Mouse (Mus musculus) embryonic facial prominence, embryonic 14.5 days (tissue): ENCODE measurements around the gene Slc25a28. TPM values are rescaled to one million over a fixed set of nuclear protein-coding genes. Genes with fewer than 3 reads are reported as not detected.
A peak's percentile ranks its signal among the peaks of the same experiment; 100 is the strongest.

Experiments
- ATAC-seq: fragments of 200-750 bp; cut with Nextera tagmentation; 2 replicates; pipeline ENCODE4 v1.8.0; 2017; ENCODE audit warnings: low read depth, moderate number of reproducible peaks, moderate TSS enrichment
- DNase-seq: peaks from one replicate; pipeline ENCODE4 v3.0.0-alpha.2; 2015; ENCODE audit warnings: low spot score
- H3K27ac ChIP-seq: fragments of 300-500 bp; sonication (generic); replicated peaks from 2 replicates; pipeline ENCODE4 v1.5.1; 2014; ENCODE audit warnings: low read depth, mild to moderate bottlenecking, low read length, moderate library complexity
- H3K27me3 ChIP-seq: fragments of 300-500 bp; sonication (generic); replicated peaks from 2 replicates; pipeline ENCODE4 v1.6.1; 2014; ENCODE audit warnings: low read length; ENCODE audit not compliant: control insufficient read depth, insufficient read depth
- H3K36me3 ChIP-seq: fragments of 300-500 bp; sonication (generic); 2 replicates; pipeline ENCODE4 v1.6.1; 2014; ENCODE audit warnings: low read length, mixed read lengths; ENCODE audit not compliant: control insufficient read depth, insufficient read depth
- H3K4me1 ChIP-seq: fragments of 300-500 bp; sonication (generic); 2 replicates; pipeline ENCODE4 v1.6.1; 2014; ENCODE audit warnings: antibody characterized with exemption, low read length; ENCODE audit not compliant: control insufficient read depth, insufficient read depth
- H3K4me2 ChIP-seq: fragments of 300-500 bp; sonication (generic); 2 replicates; pipeline ENCODE4 v1.6.1; 2014; ENCODE audit warnings: low read depth, mild to moderate bottlenecking, low read length, moderate library complexity, mixed read lengths
- H3K4me3 ChIP-seq: fragments of 300-500 bp; sonication (generic); 2 replicates; pipeline ENCODE4 v1.5.1; 2014; ENCODE audit warnings: low read depth, mild to moderate bottlenecking, low read length
- H3K9ac ChIP-seq: fragments of 300-500 bp; sonication (generic); 2 replicates; pipeline ENCODE4 v1.6.1; 2014; ENCODE audit warnings: low read depth, mild to moderate bottlenecking, low read length, moderate library complexity, mixed read lengths
- H3K9me3 ChIP-seq: fragments of 300-500 bp; sonication (generic); 2 replicates; pipeline ENCODE4 v1.6.1; 2016; ENCODE audit warnings: low read length; ENCODE audit not compliant: control insufficient read depth
- WGBS: fragments of 180-500 bp; shearing (Covaris S2); extraction: QIAGEN DNeasy Blood & Tissue Kit; methylation state at CpG from one replicate; pipeline ENCODE4 v1.1.7; 2014; 5-methylcytosine and 5-hydroxymethylcytosine counted together
- polyA plus RNA-seq: library from polyadenylated mRNA; unstranded; fragments of >200 nt; fragmentation: Nextera tagmentation; extraction: Ambion mirVana; gene quantifications from 2 replicates; pipeline ENCODE4 v1.2.1, GENCODE M21; 2014

Slc25a28 gene
- polyA plus RNA-seq, 1 experiment from 2014 or later: 12.1 TPM

DNA sequence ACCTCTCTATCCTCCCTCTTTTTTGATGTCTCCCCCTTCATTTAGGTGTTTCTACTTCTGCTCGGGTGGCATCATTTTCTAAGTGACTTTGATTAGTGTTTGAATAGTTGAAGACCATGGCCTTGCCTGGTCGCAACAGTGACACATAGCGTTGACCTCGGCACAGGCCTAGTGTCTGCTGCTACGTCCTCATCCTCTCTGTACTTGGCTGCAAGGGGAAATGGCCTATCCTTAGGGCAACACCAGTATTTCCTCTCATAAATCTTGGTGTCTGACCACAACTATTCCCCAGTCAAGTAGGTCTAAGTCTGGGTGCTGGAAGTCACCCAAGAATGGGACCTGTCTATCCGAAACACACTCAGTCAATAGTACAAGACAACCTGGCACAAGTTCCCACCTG is 15.0 kb downstream of the Slc25a28 start:
- WGBS: 76% methylated on average over 6 of the region's 6 CpGs

DNA sequence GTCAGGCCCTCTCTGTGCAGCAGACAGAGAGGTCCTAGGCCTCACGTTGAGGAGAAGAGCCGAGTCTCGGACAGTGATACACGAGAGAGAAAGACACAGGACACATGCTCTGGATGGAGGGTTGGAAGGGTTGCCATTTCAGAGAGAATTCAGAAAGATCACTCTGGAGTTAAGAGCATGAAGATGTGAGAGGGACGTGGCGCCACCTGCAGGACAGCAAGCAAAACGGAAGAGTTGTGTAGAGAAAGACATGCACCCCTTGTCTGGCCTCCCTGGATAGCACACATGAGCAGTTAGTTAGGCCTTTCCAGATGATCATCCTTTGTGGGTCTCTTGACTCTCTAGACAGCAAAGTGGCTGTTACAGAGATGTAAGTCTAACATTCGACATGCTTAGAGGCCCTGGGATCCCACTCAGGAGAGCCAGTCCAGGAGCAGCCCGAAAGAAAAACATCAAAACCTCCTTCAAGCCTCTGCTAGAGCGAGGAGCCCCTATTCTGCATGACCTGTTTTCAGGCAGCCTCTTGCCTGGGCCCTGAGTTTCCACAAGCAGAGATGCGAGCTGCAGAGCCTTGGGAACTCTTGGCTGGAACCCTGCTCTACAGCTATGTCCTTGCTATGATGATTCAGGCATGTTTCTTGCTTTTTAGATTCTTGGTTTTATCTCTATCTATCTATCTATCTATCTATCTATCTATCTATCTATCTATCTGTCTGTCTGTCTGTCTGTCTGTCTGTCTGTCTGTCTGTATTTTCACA is 18.8 kb downstream of the Slc25a28 start:
- 39% methylated on average over 11 of the region's 11 CpGs for WGBS
- H3K9ac ChIP-seq: no peak overlapping the region
- no peak overlapping the region for H3K4me3 ChIP-seq
- H3K27me3 ChIP-seq: 0 out of 2 replicates have a peak, but pooled peaks cover 5% of the 10 kb centered on the region
- ATAC-seq (no peak; the same call in 1 of the 2 replicates), DNase-seq (peak; percentile 83)
- H3K9me3 ChIP-seq: no peaks in the 10 kb centered on the region
- no peaks in the 10 kb centered on the region for H3K4me1 ChIP-seq
- no peak overlapping the region for H3K27ac ChIP-seq
- H3K36me3 ChIP-seq: no peaks in the 10 kb centered on the region
- no peak overlapping the region for H3K4me2 ChIP-seq

More for the DNA sequence above, 15.0 kb downstream of the Slc25a28 start:
- DNase-seq (no peak), ATAC-seq (no peak)
- H3K27me3 ChIP-seq: no peaks in the 10 kb centered on the region
- peaks cover 15% of the 10 kb centered on the region for H3K36me3 ChIP-seq
- no peaks in the 10 kb centered on the region for H3K9me3 ChIP-seq
- no peaks in the 10 kb centered on the region for H3K4me1 ChIP-seq
- no peak overlapping the region for H3K4me2 ChIP-seq
- no peak overlapping the region for H3K9ac ChIP-seq
- H3K27ac ChIP-seq: no peak overlapping the region
- no peak overlapping the region for H3K4me3 ChIP-seq

GRCm38 (mm10) chr19:43651241-43651785 is 23.4 kb downstream of the Slc25a28 start:
- no peaks in the 10 kb centered on the region for H3K9me3 ChIP-seq
- WGBS: 51% methylated on average over 8 of the region's 8 CpGs
- no peaks in the 10 kb centered on the region for H3K4me1 ChIP-seq
- ATAC-seq (no peak), DNase-seq (no peak)
- no peak overlapping the region for H3K27ac ChIP-seq
- no peaks in the 10 kb centered on the region for H3K36me3 ChIP-seq
- no peak overlapping the region for H3K9ac ChIP-seq
- H3K4me2 ChIP-seq: no peak overlapping the region
- H3K27me3 ChIP-seq: 0 out of 2 replicates have a peak, but pooled peaks cover 5% of the 10 kb centered on the region
- no peak overlapping the region for H3K4me3 ChIP-seq

GRCm38 (mm10) chr19:43648343-43648742 is 26.3 kb downstream of the Slc25a28 start:
- 0 out of 2 replicates have a peak, but pooled peaks cover 5% of the 10 kb centered on the region for H3K27me3 ChIP-seq
- no peak overlapping the region for H3K27ac ChIP-seq
- H3K4me3 ChIP-seq: no peak overlapping the region
- DNase-seq (no peak), ATAC-seq (no peak)
- no peak overlapping the region for H3K9ac ChIP-seq
- H3K4me1 ChIP-seq: no peaks in the 10 kb centered on the region
- no peak overlapping the region for H3K4me2 ChIP-seq
- no peaks in the 10 kb centered on the region for H3K9me3 ChIP-seq
- no peaks in the 10 kb centered on the region for H3K36me3 ChIP-seq
- 84% methylated on average over 4 of the region's 4 CpGs for WGBS

GRCm38 (mm10) chr19:43647261-43647660 is 27.4 kb downstream of the Slc25a28 start:
- Histone ChIP-seq H3K36me3 (no peaks in the 10 kb centered on the region), H3K27me3 (0 out of 2 replicates have a peak, but pooled peaks cover 2% of the 10 kb centered on the region), H3K27ac (no peak overlapping the region), H3K4me1 (no peaks in the 10 kb centered on the region), H3K4me3 (no peak overlapping the region), H3K4me2 (no peak overlapping the region), H3K9ac (no peak overlapping the region), H3K9me3 (no peaks in the 10 kb centered on the region)
- 87% methylated on average over 9 of the region's 9 CpGs for WGBS
- ATAC-seq (no peak), DNase-seq (no peak)

GRCm38 (mm10) chr19:43646852-43647251 is 27.8 kb downstream of the Slc25a28 start:
- no peak overlapping the region for H3K4me2 ChIP-seq
- 50% methylated on average over 7 of the region's 7 CpGs for WGBS
- no peak for ATAC-seq

GRCm38 (mm10) chr19:43645508-43645907 is 29.2 kb downstream of the Slc25a28 start:
- Histone ChIP-seq H3K9ac (no peak overlapping the region), H3K27me3 (no peaks in the 10 kb centered on the region), H3K4me3 (no peak overlapping the region), H3K4me1 (no peaks in the 10 kb centered on the region), H3K36me3 (no peaks in the 10 kb centered on the region), H3K27ac (no peak overlapping the region), H3K9me3 (no peaks in the 10 kb centered on the region), H3K4me2 (no peak overlapping the region)
- no peak for DNase-seq
- ATAC-seq: no peak
- 86% methylated on average over 9 of the region's 9 CpGs for WGBS

More at GRCm38 (mm10) chr19:43646852-43647251, 27.8 kb downstream of the Slc25a28 start:
- no peaks in the 10 kb centered on the region for H3K9me3 ChIP-seq
- no peak overlapping the region for H3K4me3 ChIP-seq
- H3K27ac ChIP-seq: no peak overlapping the region
- no peaks in the 10 kb centered on the region for H3K36me3 ChIP-seq
- H3K4me1 ChIP-seq: no peaks in the 10 kb centered on the region
- no peak for DNase-seq
- H3K9ac ChIP-seq: no peak overlapping the region
- no peaks in the 10 kb centered on the region for H3K27me3 ChIP-seq

- 84% methylated on average over 9 of the region's 9 CpGs for WGBS
- no peaks in the 10 kb centered on the region for H3K27me3 ChIP-seq
- no peak overlapping the region for H3K4me2 ChIP-seq
- H3K4me1 ChIP-seq: no peaks in the 10 kb centered on the region
- ATAC-seq (no peak), DNase-seq (no peak)
- no peak overlapping the region for H3K27ac ChIP-seq
- no peak overlapping the region for H3K4me3 ChIP-seq
- no peak overlapping the region for H3K9ac ChIP-seq
- H3K9me3 ChIP-seq: no peaks in the 10 kb centered on the region
- H3K36me3 ChIP-seq: no peaks in the 10 kb centered on the region
Observed at GRCm38 (mm10) chr19:43642843-43643242, 31.8 kb downstream of the Slc25a28 start.
